In the genomic region with DNA sequence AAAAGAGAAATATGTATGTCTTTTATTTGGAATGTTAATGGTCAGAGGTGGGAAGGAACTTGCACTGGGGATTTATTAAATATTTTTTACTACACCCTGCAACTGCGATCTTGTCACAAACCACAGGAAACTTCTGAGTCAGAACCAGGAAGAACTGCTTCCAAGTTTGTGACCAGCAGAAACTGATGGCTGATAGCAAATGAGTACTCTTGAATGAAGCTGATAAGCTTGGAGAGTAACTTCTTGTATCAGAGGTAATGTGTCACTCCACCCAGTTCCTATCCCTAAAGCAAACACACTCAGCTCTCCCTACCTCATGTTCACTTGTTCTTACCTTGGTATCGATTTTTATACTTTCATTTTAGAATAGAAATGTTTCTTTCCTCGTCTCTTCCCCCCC, we compare ENCODE assay signal across 24 mouse cellular contexts.
A peak's percentile ranks its signal among the peaks of the same experiment; 100 is the strongest.
DNase-seq lines count a peak whose midpoint lies in the region; ATAC-seq and TF ChIP-seq lines count a peak whose summit lies in the region.
"Had no signal": no experiment of that assay in that cellular context is flagged by ENCODE, and none has a peak within 500 bp of the region (broad histone marks: within the 10 kb centered on the region; RNA-seq: fewer than 3 reads in every experiment).

No protein-coding gene starts in this region.

- H3K4me3 ChIP-seq in CH12.LX (replicated peaks in 1 of 3; ENCODE audit: low read depth in 2 of 3, low read length in 2 of 3, poor library complexity in 1 of 3) = no peak overlapping the region
- H3K4me3 ChIP-seq in liver, embryonic 14.5 days (ENCODE audit: insufficient read depth in 1 of 2, low read depth in 2 of 2, low read length in 2 of 2) = no peak overlapping the region
- no peak overlapping the region for H3K4me3 ChIP-seq in forebrain, embryonic 15.5 days
- H3K4me3 ChIP-seq: embryonic facial prominence, embryonic 15.5 days; erythroblast, embryonic 14.5 days; heart, embryonic 10.5 days; hindbrain, embryonic 12.5 days had no signal

- H3K36me3 ChIP-seq in CH12.LX (replicated peaks in 1 of 2; ENCODE audit: control insufficient read depth in 1 of 2, insufficient read depth in 1 of 2, low read length in 1 of 2) = no peaks in the 10 kb centered on the region
- H3K36me3 ChIP-seq in liver, embryonic 14.5 days (replicated peaks; ENCODE audit: control insufficient read depth, insufficient read depth, low read depth) = no peaks in the 10 kb centered on the region
- H3K36me3 ChIP-seq in forebrain, embryonic 15.5 days = no peaks in the 10 kb centered on the region
- H3K36me3 ChIP-seq: embryonic facial prominence, embryonic 15.5 days; heart, embryonic 10.5 days; hindbrain, embryonic 12.5 days had no signal

- ATAC-seq in liver, embryonic 14.5 days (ENCODE audit: insufficient read depth) = 0 out of 2 replicates have a peak, but pooled peaks have one; percentile 37
- no peak for ATAC-seq in forebrain, embryonic 15.5 days (replicated peaks)
- ATAC-seq: CD4-positive, CD25-positive, alpha-beta regulatory T cell, adult 4 months; forebrain, postnatal 0 days; hindbrain, embryonic 16.5 days had no signal

- no peaks in the 10 kb centered on the region for H3K79me2 ChIP-seq in CH12.LX (replicated peaks; ENCODE audit: control insufficient read depth, extremely low read depth, insufficient read depth, poor library complexity, severe bottlenecking)

- WGBS in liver, embryonic 14.5 days (ENCODE audit: insufficient replicate concordance) = 12% methylated on average over 3 of the region's 3 CpGs
- 78% methylated on average over 3 of the region's 3 CpGs for WGBS in forebrain, embryonic 15.5 days

- TF ChIP-seq EP300 in CH12.LX (IDR thresholded peaks at IDR 0.05; ENCODE audit: low read length) = no peak
- no peak for TF ChIP-seq EP300 in liver, embryonic 14.5 days (IDR thresholded peaks at IDR 0.05; ENCODE audit: low read depth)

- H3K4me1 ChIP-seq in CH12.LX (ENCODE audit: control insufficient read depth in 1 of 2, insufficient read depth in 2 of 2) = peaks cover 1 to 3% of the 10 kb centered on the region in 2 experiments; a peak in 2 of 4 replicates
- peaks cover 0 to 5% of the 10 kb centered on the region in 2 experiments; a peak in 2 of 4 replicates for H3K4me1 ChIP-seq in liver, embryonic 14.5 days (replicated peaks; ENCODE audit: control insufficient read depth in 2 of 2, insufficient read depth in 2 of 2, low read length in 1 of 2)
- 0 out of 2 replicates have a peak, but pooled peaks cover under 1% of the 10 kb centered on the region for H3K4me1 ChIP-seq in forebrain, embryonic 15.5 days

- TF ChIP-seq RAD21 in CH12.LX (IDR thresholded peaks at IDR 0.05; ENCODE audit: low read depth, low read length) = no peak

- in situ Hi-C loops in CH12.LX (cut with MboI; ENCODE audit: low pct_ligation_motif_present, low pct_unique_long_range_greater_than_20kb, low sequenced_read_pairs) = no loop called here

- no peak for TF ChIP-seq CTCF in CH12.LX (conservative IDR thresholded peaks at IDR 0.05 in 1 of 2, IDR thresholded peaks at IDR 0.05 in 1 of 2; ENCODE audit: low read depth in 2 of 2, low read length in 2 of 2)
- no peak for TF ChIP-seq CTCF in liver, embryonic 14.5 days (IDR thresholded peaks at IDR 0.05; ENCODE audit: low read depth)

- dilution Hi-C loops in CH12.LX (cut with MboI; ENCODE audit: extremely low pct_ligation_motif_present, extremely low pct_unique_long_range_greater_than_20kb, low sequenced_read_pairs) = no loop called here

- no peaks in the 10 kb centered on the region for H3K27me3 ChIP-seq in CH12.LX (replicated peaks)
- no peaks in the 10 kb centered on the region for H3K27me3 ChIP-seq in liver, embryonic 14.5 days (ENCODE audit: control insufficient read depth, insufficient read depth, low read length)
- no peaks in the 10 kb centered on the region for H3K27me3 ChIP-seq in forebrain, embryonic 15.5 days
- H3K27me3 ChIP-seq: embryonic facial prominence, embryonic 15.5 days; hindbrain, embryonic 12.5 days had no signal

- H3K27ac ChIP-seq in CH12.LX (ENCODE audit: insufficient read depth, low read depth) = no peak overlapping the region
- H3K27ac ChIP-seq in liver, embryonic 14.5 days = no peak overlapping the region
- H3K27ac ChIP-seq in forebrain, embryonic 15.5 days (replicated peaks) = no peak overlapping the region
- H3K27ac ChIP-seq: embryonic facial prominence, embryonic 15.5 days; heart, embryonic 10.5 days; hindbrain, embryonic 12.5 days had no signal

- DNase-seq in 416B (ENCODE audit: low read depth) (peak; percentile 97), CH12.LX (ENCODE audit: extremely low read depth) (no peak)
- DNase-seq in c-Kit-positive CD71-positive TER-119-positive erythroid progenitor cells, embryonic 14.5 days (ENCODE audit: low spot score) = peak; percentile 17
- DNase-seq in liver, embryonic 14.5 days (ENCODE audit: low read depth in 3 of 3, low spot score in 3 of 3) = peak in 1 of 3 experiments; percentile 14
- no peak for DNase-seq in heart, adult 11 months
- no peak for DNase-seq in adrenal gland, postnatal 4 days (ENCODE audit: low spot score in 2 of 2)
- no peak for DNase-seq in ovary, postnatal 36 days (ENCODE audit: low spot score)
- DNase-seq: adrenal gland, postnatal 10 days; B cell, adult 2 months; cerebellum, adult 18-20 months; cerebellum, postnatal 10 days; embryo, embryonic 11 days; forebrain, postnatal 0 days; gastrocnemius, postnatal 36 days; heart, adult 18-20 months; heart, postnatal 10 days; heart, postnatal 4 days had no signal

- no peak overlapping the region for H3K9ac ChIP-seq in CH12.LX (ENCODE audit: insufficient read depth, low read depth)
- no peak overlapping the region for H3K9ac ChIP-seq in liver, embryonic 14.5 days (replicated peaks)
- no peak overlapping the region for H3K9ac ChIP-seq in forebrain, embryonic 15.5 days (replicated peaks)
- H3K9ac ChIP-seq: embryonic facial prominence, embryonic 15.5 days; forebrain, postnatal 0 days; hindbrain, embryonic 12.5 days had no signal

- H3K4me2 ChIP-seq in CH12.LX (ENCODE audit: insufficient read depth, low read depth, poor library complexity, severe bottlenecking) = peak overlapping the region; percentile 40
- no peak overlapping the region for H3K4me2 ChIP-seq in liver, embryonic 14.5 days (ENCODE audit: low read depth)
- no peak overlapping the region for H3K4me2 ChIP-seq in forebrain, embryonic 15.5 days (replicated peaks)
- H3K4me2 ChIP-seq: embryonic facial prominence, embryonic 15.5 days; hindbrain, embryonic 12.5 days had no signal

- H3K9me3 ChIP-seq in CH12.LX (replicated peaks; ENCODE audit: low read length) = no peaks in the 10 kb centered on the region
- no peaks in the 10 kb centered on the region for H3K9me3 ChIP-seq in liver, embryonic 14.5 days (ENCODE audit: control insufficient read depth, low read length)
- H3K9me3 ChIP-seq in forebrain, embryonic 15.5 days = no peaks in the 10 kb centered on the region
- H3K9me3 ChIP-seq: embryonic facial prominence, embryonic 15.5 days; heart, embryonic 10.5 days; hindbrain, embryonic 12.5 days had no signal

- TF ChIP-seq POLR2A in CH12.LX (IDR thresholded peaks at IDR 0.05; ENCODE audit: low read depth, low read length) = no peak

TF ChIP-seq in CH12.LX, 34 proteins besides CTCF, POLR2A, EP300 and RAD21:
- TF ChIP-seq MAX (IDR thresholded peaks at IDR 0.05; ENCODE audit: low read length) (no peak), MEF2A (IDR thresholded peaks at IDR 0.05; ENCODE audit: borderline replicate concordance, low read depth, low read length) (no peak), PAX5 (IDR thresholded peaks at IDR 0.05; ENCODE audit: low read length) (no peak), TBP (conservative IDR thresholded peaks at IDR 0.05; ENCODE audit: low read depth, low read length) (no peak)

Comparison
In these comparisons a context has a peak if more than half of its experiments do, and no peak if none do; other contexts are left out.
1. DNase-seq: peak in 416B (single experiment) and c-Kit-positive CD71-positive TER-119-positive erythroid progenitor cells, embryonic 14.5 days (single experiment); none in CH12.LX (single experiment), heart, adult 11 months (single experiment), adrenal gland, postnatal 4 days (0 of 2) and ovary, postnatal 36 days (single experiment).